8 mouse cellular contexts compared by ENCODE assay signal in genomic region chr11:23632945-23633878, GRCm38 (mm10). TPM values are rescaled to one million over a fixed set of nuclear protein-coding genes. Genes with fewer than 3 reads are reported as not detected.
DNase-seq lines count a peak whose midpoint lies in the region; ATAC-seq and TF ChIP-seq lines count a peak whose summit lies in the region.

Gene 0610010F05Rik (minus strand): TSS chr11:23633639.

- H3K27me3 ChIP-seq in forebrain, embryonic 15.5 days = no peaks in the 10 kb centered on the region

- no peaks in the 10 kb centered on the region; the same call in 1 of the 2 replicates for H3K36me3 ChIP-seq in ES-E14 (ENCODE audit: control insufficient read depth, insufficient read depth, low read length, poor library complexity, severe bottlenecking)
- peaks cover 6% of the 10 kb centered on the region for H3K36me3 ChIP-seq in forebrain, embryonic 15.5 days

- H3K27ac ChIP-seq in ES-E14 (ENCODE audit: insufficient read depth, low read depth, low read length, poor library complexity, severe bottlenecking) = no peak within 1 kb of the TSS
- peak within 1 kb of the TSS; percentile 96 for H3K27ac ChIP-seq in forebrain, embryonic 15.5 days (replicated peaks)

- ATAC-seq in forebrain, embryonic 15.5 days (replicated peaks) = peak; percentile 100
- peak; percentile 98 for ATAC-seq in neutrophil, adult 5-6 weeks (ENCODE audit: extremely low read depth, insufficient number of reproducible peaks, low FRiP score, poor library complexity, severe bottlenecking)

- DNase-seq in ES-E14 (ENCODE audit: low read depth, low spot score) = peak; percentile 78
- peak; percentile 89 for DNase-seq in cerebellum, adult 11-12 months
- peak; percentile 74 for DNase-seq in heart, postnatal 25 days (ENCODE audit: low spot score)
- DNase-seq in layer of hippocampus, adult 18-20 months (ENCODE audit: low spot score in 2 of 2) = peak; percentile 68 to 82
- DNase-seq in lung, adult 2 months = peak; percentile 75
- peak; percentile 52 to 64 for DNase-seq in thymus, adult 18-20 months

- H3K4me1 ChIP-seq in ES-E14 (ENCODE audit: control insufficient read depth in 2 of 2, insufficient read depth in 2 of 2, low read length in 2 of 2, poor library complexity in 1 of 2) = no peaks in the 10 kb centered on the region
- peaks cover 31% of the 10 kb centered on the region for H3K4me1 ChIP-seq in forebrain, embryonic 15.5 days
- H3K4me1 ChIP-seq in lung, adult 2 months (ENCODE audit: control insufficient read depth, insufficient read depth, low read length) = no peaks in the 10 kb centered on the region; the same call in 1 of the 2 replicates

- TF ChIP-seq POLR2A in lung, adult 2 months (IDR thresholded peaks at IDR 0.05; ENCODE audit: borderline replicate concordance, extremely low read depth, low read depth, low read length) = peak; percentile 60; the same call in 1 of the 2 replicates

- no peak for TF ChIP-seq CTCF in lung, adult 2 months (IDR thresholded peaks at IDR 0.05; ENCODE audit: insufficient read depth, low read length)

- WGBS in forebrain, embryonic 15.5 days = under 1% methylated on average over 94 of the region's 103 CpGs
- WGBS in lung, adult 2 months = under 1% methylated on average over 100 of the region's 103 CpGs

- intact Hi-C loops in heart, postnatal 25 days (cut with DNase I) = loop anchor here (1.0 to 10.0 kb wide), 2 partner anchors 31 to 138 kb away; partner anchors contain the start of gene Ahsa2

- no peaks in the 10 kb centered on the region for H3K9me3 ChIP-seq in ES-E14 (ENCODE audit: control insufficient read depth, insufficient read depth, low read depth, low read length)
- H3K9me3 ChIP-seq in forebrain, embryonic 15.5 days = no peaks in the 10 kb centered on the region

- H3K4me3 ChIP-seq in ES-E14 (ENCODE audit: insufficient read depth in 1 of 2, low read depth in 1 of 2, low read length in 2 of 2, poor library complexity in 1 of 2, severe bottlenecking in 1 of 2) = peak within 1 kb of the TSS; percentile 92 to 95
- H3K4me3 ChIP-seq in forebrain, embryonic 15.5 days = peak within 1 kb of the TSS; percentile 99
- peak within 1 kb of the TSS; percentile 84 for H3K4me3 ChIP-seq in lung, adult 2 months (replicated peaks; ENCODE audit: extremely low read depth, low read depth, low read length)

- in situ Hi-C loops in ES-E14 (cut with MboI; ENCODE audit: low sequenced_read_pairs in 2 of 2, unreplicated experiment in 2 of 2) = no loop called here

- peak within 1 kb of the TSS; percentile 65 for H3K4me2 ChIP-seq in forebrain, embryonic 15.5 days (replicated peaks)

- peak within 1 kb of the TSS; percentile 87 for H3K9ac ChIP-seq in ES-E14 (ENCODE audit: insufficient read depth, low read depth, low read length, poor library complexity, severe bottlenecking)
- H3K9ac ChIP-seq in forebrain, embryonic 15.5 days (replicated peaks) = peak within 1 kb of the TSS; percentile 99

TF ChIP-seq in ES-E14, 5 proteins besides CTCF, POLR2A, EP300 and RAD21:
- TF ChIP-seq CHD2 (IDR thresholded peaks at IDR 0.05; ENCODE audit: low read depth, low read length) (peak; percentile 66; the same call in 1 of the 2 replicates), HCFC1 (IDR thresholded peaks at IDR 0.05; ENCODE audit: borderline replicate concordance, insufficient read depth, low read length) (peak; percentile 58; the same call in 1 of the 2 replicates), ZNF384 (IDR thresholded peaks at IDR 0.05; ENCODE audit: low read depth, low read length) (no peak)

RNA-seq across cellular contexts. Expression of gene 0610010F05Rik, which starts in this region (rescaled TPM):
- 7.9 and 8.5 TPM in 2 replicates for total RNA-seq in ES-E14 (2012; rRNA removed)
- polyA plus RNA-seq in forebrain, embryonic 15.5 days (2015; fragmentation: Nextera tagmentation; extraction: Ambion mirVana) = 136 and 138 TPM in 2 replicates
- total RNA-seq in heart, postnatal 25 days (2021) = 1 to 10 TPM; 9.6 to 9.8 TPM
- total RNA-seq in layer of hippocampus, adult 18-20 months (2021) = 10 to 100 TPM; 27.7 to 28.4 TPM
- 2.7 and 4.7 TPM in 2 replicates for polyA plus RNA-seq in lung, adult 2 months (2012; rRNA removed)
- total RNA-seq in neutrophil, adult 5-6 weeks (2017) = 5.8 and 7.4 TPM in 2 replicates

Comparison
In these comparisons a context has a peak if more than half of its experiments do, and no peak if none do; other contexts are left out.
1. RNA of gene 0610010F05Rik (polyA plus RNA-seq): 136 to 138 TPM in forebrain, embryonic 15.5 days; 2.7 to 4.7 TPM in lung, adult 2 months; every median in the first group is over 10 times any median in the second.
2. Peak in every context shown above with its lines, with median percentiles within 50 percentile points of each other: DNase-seq and H3K4me3 ChIP-seq.